Mouse (Mus musculus) heart, postnatal 0 days (tissue): Measurements from ENCODE around the gene Gm10964. TPM values are rescaled to one million over a fixed set of nuclear protein-coding genes. Genes with fewer than 3 reads are reported as not detected.

Experiments used
- ATAC-seq: fragments of 200-750 bp; cut with Nextera tagmentation; 2 replicates; pipeline ENCODE4 v1.8.0; 2017; ENCODE audit warnings: low read depth, moderate number of reproducible peaks, moderate library complexity; ENCODE audit not compliant: insufficient read depth
- DNase-seq: peaks from one replicate; pipeline ENCODE4 v3.0.0-alpha.2; 2016; ENCODE audit warnings: low spot score
- H3K27ac ChIP-seq: fragments of 300-500 bp; sonication (generic); 2 replicates; pipeline ENCODE4 v1.5.1; 2014; ENCODE audit warnings: low read depth, mild to moderate bottlenecking
- H3K27me3 ChIP-seq: fragments of 300-500 bp; sonication (generic); 2 replicates; pipeline ENCODE4 v1.6.1; 2014; ENCODE audit warnings: low read length, mixed read lengths; ENCODE audit not compliant: control insufficient read depth, insufficient read depth
- H3K36me3 ChIP-seq: fragments of 300-500 bp; sonication (generic); replicated peaks from 2 replicates; pipeline ENCODE4 v1.6.1; 2014; ENCODE audit warnings: low read length, mixed read lengths; ENCODE audit not compliant: control insufficient read depth, insufficient read depth
- H3K4me1 ChIP-seq: fragments of 300-500 bp; sonication (generic); 2 replicates; pipeline ENCODE4 v1.6.1; 2014; ENCODE audit warnings: antibody characterized with exemption; ENCODE audit not compliant: control insufficient read depth, insufficient read depth
- H3K4me2 ChIP-seq: fragments of 300-500 bp; sonication (generic); 2 replicates; pipeline ENCODE4 v1.6.1; 2014; ENCODE audit warnings: low read depth, mild to moderate bottlenecking, low read length, moderate library complexity
- H3K4me3 ChIP-seq: fragments of 300-500 bp; sonication (generic); 2 replicates; pipeline ENCODE4 v1.5.1; 2014; ENCODE audit warnings: low read depth, low read length
- H3K9ac ChIP-seq: fragments of 300-500 bp; sonication (generic); replicated peaks from 2 replicates; pipeline ENCODE4 v1.6.1; 2014; ENCODE audit warnings: low read depth, low read length, mixed read lengths
- H3K9me3 ChIP-seq: fragments of 300-500 bp; sonication (generic); replicated peaks from 2 replicates; pipeline ENCODE4 v1.6.1; 2016; ENCODE audit warnings: low read length; ENCODE audit not compliant: control insufficient read depth
- CTCF ChIP-seq: IDR thresholded peaks from 2 replicates; pipeline ENCODE4 v1.5.1; 2016; ENCODE audit warnings: antibody characterized with exemption, control low read depth, low read depth
- EP300 ChIP-seq: IDR thresholded peaks from 2 replicates; pipeline ENCODE4 v1.6.1; 2016; ENCODE audit warnings: antibody characterized with exemption, low read depth
- WGBS: fragments of 180-500 bp; shearing (Covaris S2); extraction: QIAGEN DNeasy Blood & Tissue Kit; methylation state at CpG from one replicate; pipeline ENCODE4 v1.1.7; 2014; 5-methylcytosine and 5-hydroxymethylcytosine counted together
- polyA plus RNA-seq: library from polyadenylated mRNA; unstranded; fragments of >200 nt; fragmentation: Nextera tagmentation; extraction: Ambion mirVana; gene quantifications from 2 replicates; pipeline ENCODE4 v1.2.1, GENCODE M21; 2015
- total RNA-seq: library from RNA; depleted of rRNA; stranded (reverse); fragments of >200 nt; gene quantifications from 2 replicates; pipeline ENCODE4 v1.2.3, GENCODE M21; 2014; ENCODE audit warnings: low replicate concordance

Gm10964 gene
- total and polyA plus RNA-seq, 2 experiments from 2014 or later, result not detected

DNA sequence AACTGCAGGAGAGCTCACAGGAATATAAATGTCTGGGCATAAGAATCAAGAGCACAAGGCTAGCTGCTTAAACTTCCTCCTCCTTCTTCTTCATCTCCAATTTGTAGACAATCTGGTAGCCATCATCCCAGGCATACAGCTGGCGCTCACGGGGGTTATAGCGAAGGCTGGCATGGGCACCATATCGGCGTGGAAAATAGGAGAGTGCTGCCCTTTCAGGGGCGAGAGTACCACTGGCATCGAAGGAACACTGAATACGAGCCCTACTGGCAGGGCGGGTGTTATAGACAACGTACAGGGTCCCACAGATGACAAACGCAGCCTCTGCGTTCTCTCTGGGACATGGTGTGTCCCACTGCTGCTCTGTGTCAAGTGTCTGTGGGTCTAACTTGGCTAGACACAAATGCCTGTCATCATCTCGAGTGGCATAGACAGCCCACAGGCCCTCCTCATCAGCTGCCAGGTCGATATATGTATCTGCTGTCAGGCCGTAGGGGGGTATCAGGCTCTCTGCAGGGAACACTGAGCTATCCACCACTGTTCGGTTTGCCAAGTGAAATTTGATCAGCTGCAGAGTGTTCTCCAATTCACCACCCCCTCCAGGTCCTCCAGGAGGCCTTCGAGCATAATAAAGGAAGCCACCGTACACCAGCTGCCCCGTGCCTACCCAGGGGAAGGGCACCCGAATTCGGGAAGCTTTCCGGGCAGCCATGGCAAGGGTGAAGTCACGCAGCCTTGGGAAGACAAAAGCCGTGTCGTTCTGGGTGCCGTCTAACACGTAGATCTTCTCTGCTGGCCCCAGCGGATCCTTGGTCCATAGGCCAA, 3.2 kb upstream of the Gm10964 start:
- H3K27ac ChIP-seq, result peak overlapping the region; percentile 75
- H3K4me1 ChIP-seq, result peaks cover 31% of the 10 kb centered on the region
- H3K36me3 ChIP-seq, result 0 out of 2 replicates have a peak, but pooled peaks cover 3% of the 10 kb centered on the region
- TF ChIP-seq EP300 (no peak), CTCF (no peak)
- H3K4me2 ChIP-seq, result peak overlapping the region; percentile 62
- no peak overlapping the region for H3K4me3 ChIP-seq
- ATAC-seq, result peak; percentile 22; the same call in 1 of the 2 replicates
- no peak overlapping the region for H3K9ac ChIP-seq
- WGBS, result 47% methylated on average over 28 of the region's 28 CpGs
- DNase-seq, result peak; percentile 29
- no peaks in the 10 kb centered on the region for H3K9me3 ChIP-seq
- no peaks in the 10 kb centered on the region for H3K27me3 ChIP-seq

DNA sequence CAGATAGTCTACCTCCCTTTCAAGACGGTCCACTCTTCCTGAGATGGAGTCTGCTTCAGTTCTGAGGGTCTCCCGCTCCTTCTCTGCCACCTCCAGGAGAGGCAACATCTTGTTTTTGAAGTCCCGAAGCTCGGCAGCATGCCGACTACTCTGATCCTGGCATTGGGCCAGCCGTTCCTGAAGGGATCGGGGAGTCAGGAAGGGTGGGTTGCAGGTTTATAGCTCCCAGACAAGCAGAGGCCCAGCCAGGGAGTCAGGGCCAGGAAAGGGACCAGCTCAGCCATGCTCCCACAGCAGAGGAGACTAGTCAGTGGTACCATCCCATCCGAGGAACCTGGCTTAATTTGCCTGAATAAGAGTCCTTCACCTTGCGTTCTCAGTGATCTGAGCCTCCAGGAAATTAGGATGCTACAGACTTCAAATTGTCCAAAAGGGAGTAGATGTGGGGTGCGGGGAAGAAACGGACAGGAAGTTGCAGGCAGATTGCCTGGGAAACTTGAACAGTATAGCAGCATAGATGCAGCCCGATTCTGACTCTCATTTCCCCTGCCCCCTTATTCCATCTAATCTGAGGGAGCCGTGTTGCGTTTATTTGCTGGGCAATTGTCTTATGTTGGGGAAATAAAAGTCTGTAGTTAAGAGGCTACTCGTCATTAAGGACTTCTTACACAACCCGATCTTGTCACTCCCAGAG, 2.0 kb upstream of the Gm10964 start:
- TF ChIP-seq EP300, result no peak
- TF ChIP-seq CTCF, result no peak
- Histone ChIP-seq H3K9me3 (no peaks in the 10 kb centered on the region), H3K27ac (peak overlapping the region; percentile 75), H3K9ac (peak overlapping the region; percentile 38), H3K27me3 (no peaks in the 10 kb centered on the region), H3K36me3 (peaks cover 8% of the 10 kb centered on the region; the same call in 1 of the 2 replicates), H3K4me3 (peak overlapping the region; percentile 38), H3K4me2 (peak overlapping the region; percentile 62), H3K4me1 (peaks cover 31% of the 10 kb centered on the region)
- WGBS, result 27% methylated on average over 16 of the region's 16 CpGs
- peak; percentile 16 for DNase-seq
- ATAC-seq, result no peak

DNA sequence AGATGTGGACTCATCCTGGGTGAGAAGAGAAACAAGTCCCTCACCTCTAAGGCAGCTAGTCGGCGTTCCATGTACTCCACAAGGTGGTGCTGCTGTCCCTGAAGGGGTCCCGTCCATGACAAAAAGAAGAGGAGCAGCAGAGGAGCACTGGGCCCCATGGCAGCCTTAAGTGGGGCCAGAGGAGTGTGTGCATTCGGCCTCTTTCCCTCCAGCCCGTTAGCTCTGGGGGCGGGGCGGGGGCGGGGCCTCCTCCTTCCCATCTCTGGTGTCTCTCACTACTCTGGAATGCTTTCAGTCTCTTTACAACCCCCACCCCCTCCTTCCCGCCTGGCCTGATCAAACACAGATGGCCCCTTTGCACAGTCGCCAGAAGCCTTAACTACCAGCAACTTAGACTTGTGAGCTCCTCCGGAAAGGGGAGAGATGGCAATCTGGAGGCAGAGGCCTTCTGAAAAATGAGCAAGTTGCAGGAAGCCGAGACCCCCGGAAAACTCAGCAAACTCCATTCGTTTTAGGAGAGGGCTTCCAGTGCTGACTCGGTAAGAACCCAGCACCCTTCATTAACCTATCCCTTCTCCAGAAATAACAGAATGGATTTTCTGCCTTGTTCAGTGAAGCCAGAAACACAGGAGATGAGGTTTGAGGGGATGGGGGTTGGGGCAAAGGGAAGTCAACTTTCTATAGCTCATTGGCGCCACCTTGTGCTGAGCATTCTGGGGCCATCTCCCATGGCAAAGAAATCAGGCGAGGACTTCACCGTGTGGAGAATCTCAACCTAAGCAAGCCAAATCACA, 1.2 kb upstream of the Gm10964 start, which contains the start of gene Olfml3:
Olfml3 (minus strand) TSS at position 224 of the 794 bp plus-strand sequence.
- Histone ChIP-seq H3K36me3 (peaks cover 11% of the 10 kb centered on the region), H3K9me3 (no peaks in the 10 kb centered on the region), H3K9ac (peak within 1 kb of the TSS; percentile 38), H3K27ac (peak within 1 kb of the TSS; percentile 75), H3K4me3 (peak within 1 kb of the TSS; percentile 38), H3K4me1 (peaks cover 31% of the 10 kb centered on the region), H3K4me2 (peak within 1 kb of the TSS; percentile 62), H3K27me3 (no peaks in the 10 kb centered on the region)
- under 1% methylated on average over 17 of the region's 18 CpGs for WGBS
- DNase-seq (peak; percentile 85), ATAC-seq (peak; percentile 80)
- TF ChIP-seq CTCF (peak; percentile 88), EP300 (peak; percentile 30; the same call in 1 of the 2 replicates)

DNA sequence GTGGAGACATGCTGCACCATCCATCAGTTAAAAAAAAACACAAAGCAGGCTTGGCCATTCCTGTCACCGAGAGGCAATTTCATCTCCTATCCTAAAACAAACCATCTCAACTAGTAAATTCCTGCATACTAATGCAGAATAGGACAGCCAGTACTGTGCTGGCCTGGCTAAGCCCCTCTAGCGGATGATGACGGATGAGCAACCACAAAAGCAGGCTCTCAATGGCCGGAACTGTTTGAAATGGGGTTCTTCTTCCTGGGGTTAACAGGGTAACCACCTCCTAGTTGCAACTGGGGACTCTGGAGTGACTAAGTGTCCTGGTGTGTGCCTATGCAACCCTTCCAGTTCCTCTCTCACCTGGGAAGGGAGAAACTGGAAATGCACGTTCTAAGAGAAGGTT, 1.2 kb downstream of the Gm10964 start:
- peaks cover 35% of the 10 kb centered on the region for H3K36me3 ChIP-seq
- H3K27ac ChIP-seq, result no peak overlapping the region; the same call in 1 of the 2 replicates
- no peak for TF ChIP-seq EP300
- no peaks in the 10 kb centered on the region for H3K27me3 ChIP-seq
- no peak overlapping the region for H3K9ac ChIP-seq
- WGBS, result 53% methylated on average over 5 of the region's 5 CpGs
- no peaks in the 10 kb centered on the region for H3K9me3 ChIP-seq
- no peak overlapping the region for H3K4me3 ChIP-seq
- no peak overlapping the region for H3K4me2 ChIP-seq
- DNase-seq (no peak), ATAC-seq (no peak)
- peaks cover 26% of the 10 kb centered on the region for H3K4me1 ChIP-seq

DNA sequence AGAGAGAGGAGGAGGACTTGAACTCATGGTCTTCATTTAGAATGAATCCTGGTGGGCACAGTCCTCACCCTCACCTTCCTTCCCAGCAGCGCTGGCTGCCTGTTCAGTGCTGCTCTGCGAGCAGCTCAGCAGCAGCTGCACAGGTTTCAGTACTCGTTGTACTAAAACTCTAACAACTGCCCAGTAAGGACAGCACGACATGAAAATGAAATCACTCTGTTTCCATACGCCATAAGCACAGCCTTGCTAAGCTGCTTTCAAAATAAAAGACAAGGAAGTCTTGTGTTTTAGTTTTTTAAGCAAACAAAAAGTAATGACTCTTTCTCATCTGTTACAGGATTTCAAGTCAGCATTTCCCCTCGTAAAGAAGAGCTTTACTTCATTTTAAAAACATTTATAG, 4.0 kb downstream of the Gm10964 start:
- Histone ChIP-seq H3K27me3 (no peaks in the 10 kb centered on the region), H3K9me3 (no peaks in the 10 kb centered on the region), H3K9ac (no peak overlapping the region), H3K4me3 (no peak overlapping the region), H3K36me3 (peaks cover 63% of the 10 kb centered on the region), H3K27ac (no peak overlapping the region), H3K4me1 (no peaks in the 10 kb centered on the region), H3K4me2 (no peak overlapping the region)
- WGBS, result 84% methylated on average over 6 of the region's 6 CpGs
- no peak for DNase-seq
- no peak for ATAC-seq
- TF ChIP-seq EP300 (no peak), CTCF (no peak)
